Mouse (Mus musculus) forelimb bud, embryonic 11.5 days (tissue): ENCODE measurements around the gene Cep295nl.
"Not testable (repeated sequence)": the region's sequence is repeated elsewhere in the genome, so short reads cannot be mapped to it uniquely, and the experiment has no call there.

ENCODE experiments used
- DNase-seq: peaks from one replicate; pipeline ENCODE4 v3.0.0-alpha.2; 2012; ENCODE audit warnings: low read depth, low spot score

Gene Cep295nl

DNA sequence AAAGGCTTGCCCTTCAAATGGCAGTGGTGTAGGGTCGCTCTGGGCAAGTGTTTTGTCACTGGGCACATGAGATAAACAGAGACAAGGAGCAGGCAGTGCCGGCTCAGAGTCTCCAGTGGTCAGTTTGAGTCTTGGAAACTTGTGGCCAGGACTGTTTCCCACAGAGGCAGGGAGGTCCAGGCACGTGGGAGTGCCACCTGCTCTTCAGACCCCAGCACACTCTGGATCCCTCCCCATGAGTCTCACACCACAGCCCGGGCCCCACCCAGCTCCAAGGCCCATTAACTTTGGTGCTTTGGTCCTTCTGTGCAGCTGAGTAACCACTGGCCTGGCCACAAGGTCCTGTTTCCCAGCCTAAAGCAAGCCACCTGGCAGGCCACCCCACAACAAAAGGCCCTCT lies 20.3 kb downstream of the Cep295nl start:
- no peak for DNase-seq

DNA sequence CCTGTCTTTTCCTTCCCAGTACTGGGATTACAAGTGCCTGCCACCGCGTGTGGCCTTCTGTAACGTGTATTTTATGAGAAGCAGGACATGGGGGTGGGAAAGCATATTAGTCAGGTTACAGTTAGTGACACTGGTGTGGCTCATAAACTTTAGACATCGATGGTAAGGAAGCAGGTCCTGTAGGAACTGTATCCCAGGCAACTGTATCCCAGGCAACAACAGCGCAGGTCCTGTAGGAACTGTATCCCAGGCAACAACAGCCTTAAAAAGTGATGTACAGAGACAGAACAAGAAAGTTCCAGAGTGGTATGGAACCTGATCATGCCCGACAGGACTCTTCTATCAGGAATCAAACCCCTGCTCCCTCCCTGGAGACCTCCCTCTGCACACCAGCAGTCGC lies 20.8 kb downstream of the Cep295nl start:
- no peak for DNase-seq

DNA sequence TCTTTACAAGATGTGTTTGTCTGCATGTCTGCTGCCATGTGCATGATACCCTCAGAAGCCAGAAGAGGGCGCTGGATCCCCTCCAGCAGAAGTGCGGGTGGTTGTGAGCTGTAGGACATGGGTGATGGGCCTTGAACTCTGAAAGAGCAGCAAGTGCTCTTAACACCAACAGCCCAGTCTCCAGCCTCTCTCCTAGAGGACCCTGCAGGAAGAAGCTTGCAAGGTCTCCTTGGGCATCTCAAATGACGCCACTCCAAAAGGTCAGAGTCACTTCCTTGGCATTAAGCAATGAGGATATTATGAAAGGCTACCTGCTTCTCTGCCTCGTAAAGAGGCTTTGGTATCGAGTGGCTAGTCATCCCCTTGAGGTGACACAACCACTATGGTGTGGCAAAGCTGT lies 23.6 kb downstream of the Cep295nl start:
- DNase-seq = peak; percentile 38

DNA sequence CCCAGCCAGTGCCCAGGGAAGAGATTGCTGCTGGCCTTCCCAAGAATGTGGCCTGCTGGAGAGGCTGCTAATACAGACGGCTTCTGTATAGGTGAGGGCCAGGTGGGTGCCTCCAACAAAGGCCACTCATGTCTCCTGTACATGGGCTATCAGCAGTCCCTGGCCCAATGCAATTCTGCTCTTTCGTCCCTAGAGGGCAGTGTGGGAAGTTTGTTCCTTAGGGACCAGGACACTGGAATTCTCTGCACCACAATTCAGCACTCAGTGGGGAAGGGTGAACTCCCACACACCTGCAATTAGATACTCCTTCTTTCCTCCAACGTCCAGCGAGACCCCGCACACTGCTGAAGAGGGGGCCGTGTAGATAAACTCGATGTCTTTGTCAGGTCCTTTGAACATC lies 25.2 kb downstream of the Cep295nl start:
- peak; percentile 71 for DNase-seq

DNA sequence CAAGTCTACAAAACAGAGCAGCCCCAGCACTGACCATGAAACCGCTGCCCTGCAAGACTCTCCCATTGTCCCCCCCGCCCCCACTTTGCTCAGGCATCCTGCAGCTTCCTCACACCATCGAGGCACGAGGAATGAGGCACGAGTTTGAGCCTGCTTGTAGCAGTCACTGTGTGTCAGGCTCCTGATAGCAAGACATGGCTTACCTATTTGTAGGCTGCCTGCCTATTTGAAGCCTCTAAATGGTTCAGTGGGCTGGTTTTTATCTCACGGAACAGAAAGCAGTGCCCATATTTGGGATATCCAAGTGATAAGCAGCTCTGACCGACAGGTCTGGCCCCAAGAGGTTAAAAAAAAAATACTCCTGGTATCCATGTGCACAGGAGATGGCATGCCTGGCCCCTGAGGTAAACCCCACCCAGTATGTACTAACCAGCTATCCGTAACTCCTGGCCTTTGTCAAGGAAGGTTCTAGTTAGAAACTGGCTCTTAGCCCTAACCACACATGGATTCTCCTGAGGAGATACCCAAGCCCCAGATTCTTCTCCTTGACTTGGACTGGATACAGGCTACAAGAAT lies 26.0 kb downstream of the Cep295nl start:
- DNase-seq = no peak

DNA sequence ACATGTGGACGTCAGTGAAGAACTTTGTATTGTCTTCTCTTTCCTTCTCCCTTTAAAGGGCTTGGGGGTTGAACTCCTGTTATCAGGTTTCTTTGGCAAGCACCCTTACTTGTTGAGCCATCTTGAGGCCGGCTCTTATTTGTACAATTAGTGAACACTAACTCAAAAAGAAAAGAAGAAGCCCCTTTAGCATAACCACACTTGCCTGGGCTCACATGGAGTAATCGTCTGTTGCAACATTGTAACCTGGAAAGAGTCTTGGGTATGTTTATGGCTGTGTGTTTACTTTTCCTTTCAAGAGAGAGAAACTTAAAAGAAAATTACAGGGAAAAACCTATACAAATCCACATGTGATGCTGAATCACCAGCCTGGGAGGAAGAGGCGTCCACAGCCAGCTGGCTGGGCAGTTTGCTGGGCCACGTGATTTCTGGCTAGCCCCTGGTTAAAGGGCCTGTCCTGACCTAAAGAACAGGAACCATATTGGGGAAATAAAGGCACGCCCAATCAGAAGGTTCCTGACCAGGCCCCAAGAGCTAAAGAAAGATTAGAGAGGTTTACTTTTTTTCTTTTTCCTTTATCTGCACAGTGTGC lies 30.1 kb downstream of the Cep295nl start:
- DNase-seq = no peak

DNA sequence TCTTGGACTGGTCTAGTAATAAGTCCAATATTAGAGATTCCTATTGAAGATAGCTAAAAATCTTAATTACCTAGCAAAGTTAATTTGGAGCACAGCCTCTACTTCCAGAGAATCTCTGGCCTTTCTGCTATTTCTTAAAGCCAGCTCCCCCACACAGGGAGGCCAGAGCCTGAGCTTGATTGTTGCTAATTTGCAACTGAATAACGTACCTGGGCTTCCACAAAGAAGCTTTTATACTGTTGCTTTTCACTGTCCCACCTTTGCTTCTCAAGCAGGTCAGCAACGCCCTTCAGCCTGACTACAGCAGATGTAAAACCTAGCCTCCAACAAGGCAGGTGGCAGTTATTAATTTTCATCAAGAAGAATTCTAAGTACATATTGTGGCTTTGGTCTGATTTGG lies 34.3 kb downstream of the Cep295nl start:
- DNase-seq = not testable (repeated sequence)

DNA sequence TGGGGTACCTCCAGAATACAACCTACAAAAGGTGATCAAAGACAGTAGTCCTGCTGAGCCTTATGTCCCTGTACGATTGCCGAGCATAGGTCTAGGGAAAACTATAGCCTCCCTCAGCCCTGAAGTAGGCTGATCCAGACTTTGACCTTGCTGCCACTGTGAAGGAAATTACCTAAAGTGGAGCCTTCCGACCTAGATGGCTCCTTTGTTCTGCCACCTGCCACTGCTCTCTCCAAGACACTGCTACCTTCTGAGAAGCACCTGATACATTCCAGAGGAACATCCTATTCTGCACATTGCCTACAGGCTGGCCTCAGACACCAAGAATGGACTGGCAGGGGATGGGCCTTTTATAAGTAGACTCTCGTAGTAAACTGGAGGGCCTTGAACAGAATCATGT lies 38.3 kb downstream of the Cep295nl start:
- DNase-seq = not testable (repeated sequence)

DNA sequence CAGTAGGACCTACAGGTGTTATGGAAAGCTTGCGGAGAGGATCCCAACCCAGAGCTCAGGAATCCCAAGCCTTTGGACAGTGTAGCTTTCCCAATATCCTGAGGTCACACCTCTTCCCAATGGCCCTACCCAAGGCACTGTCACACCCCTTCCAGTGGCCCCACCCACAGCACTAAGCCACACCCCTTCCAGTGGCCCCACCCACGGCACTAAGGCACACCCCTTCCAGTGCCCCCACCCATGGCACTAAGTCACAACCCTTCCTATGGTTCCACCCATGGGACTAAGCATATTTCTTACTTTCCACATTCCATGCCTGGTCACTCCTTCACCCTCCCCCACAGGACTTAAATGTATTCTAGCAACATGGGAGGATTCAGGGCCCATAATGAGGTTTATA lies 43.5 kb downstream of the Cep295nl start:
- no peak for DNase-seq

DNA sequence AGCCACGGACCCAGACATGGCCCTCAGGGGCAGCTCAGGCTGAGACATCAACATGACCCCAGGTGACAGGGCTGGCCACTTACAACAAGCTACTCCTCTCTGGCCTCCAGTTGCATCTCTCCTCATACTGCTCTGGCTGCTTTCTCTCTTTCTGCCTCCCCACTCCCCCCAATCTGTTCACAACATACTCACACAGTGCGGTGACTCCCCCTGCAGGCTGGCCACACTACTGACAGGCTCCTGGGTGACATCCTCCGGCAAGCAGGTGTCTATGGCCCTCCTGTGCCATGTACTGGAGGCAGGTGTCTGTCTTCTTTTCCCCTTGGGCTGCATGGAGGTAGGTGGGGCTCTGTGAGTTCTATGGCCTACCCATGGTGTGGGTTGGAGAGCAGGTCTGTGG lies 44.3 kb downstream of the Cep295nl start:
- DNase-seq = no peak

DNA sequence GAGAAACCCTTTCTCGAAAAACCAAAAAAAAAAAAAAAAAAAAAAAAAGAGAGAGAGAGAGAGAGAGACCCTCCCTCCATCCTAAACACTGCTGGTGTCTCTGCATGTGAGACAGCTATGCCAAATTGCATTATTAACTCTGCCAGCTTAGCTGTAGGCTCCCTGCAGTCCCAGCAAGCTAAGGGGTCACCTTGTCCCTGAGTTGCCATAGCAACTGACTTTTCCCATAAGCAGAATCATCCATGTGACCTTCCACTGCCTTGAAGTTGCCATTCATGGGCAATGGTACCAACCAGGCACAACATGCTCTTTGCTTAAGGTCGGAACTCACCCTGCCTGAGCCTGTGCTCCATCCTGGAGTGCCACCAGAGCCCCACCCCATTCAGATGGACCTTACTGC lies 47.3 kb downstream of the Cep295nl start:
- DNase-seq = no peak

DNA sequence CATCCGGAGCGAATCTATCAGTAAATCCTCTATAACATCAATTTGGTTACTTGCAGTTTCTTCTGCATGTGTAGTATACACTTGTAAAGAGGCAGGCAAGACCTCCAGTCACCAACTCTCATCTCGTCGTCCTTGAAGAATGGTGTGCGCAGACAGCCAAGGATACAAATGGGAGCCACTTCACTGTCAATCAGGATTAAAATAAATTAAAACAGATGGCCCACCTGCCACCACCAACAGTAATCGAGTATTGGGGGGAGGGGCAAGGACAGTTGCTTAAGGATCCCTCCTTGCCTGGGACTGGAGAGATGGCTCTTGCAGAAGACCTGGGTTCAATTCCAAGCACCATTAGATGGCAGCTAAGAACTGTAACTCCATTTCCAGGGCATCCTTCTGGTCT lies 49.6 kb downstream of the Cep295nl start:
- no peak for DNase-seq

DNA sequence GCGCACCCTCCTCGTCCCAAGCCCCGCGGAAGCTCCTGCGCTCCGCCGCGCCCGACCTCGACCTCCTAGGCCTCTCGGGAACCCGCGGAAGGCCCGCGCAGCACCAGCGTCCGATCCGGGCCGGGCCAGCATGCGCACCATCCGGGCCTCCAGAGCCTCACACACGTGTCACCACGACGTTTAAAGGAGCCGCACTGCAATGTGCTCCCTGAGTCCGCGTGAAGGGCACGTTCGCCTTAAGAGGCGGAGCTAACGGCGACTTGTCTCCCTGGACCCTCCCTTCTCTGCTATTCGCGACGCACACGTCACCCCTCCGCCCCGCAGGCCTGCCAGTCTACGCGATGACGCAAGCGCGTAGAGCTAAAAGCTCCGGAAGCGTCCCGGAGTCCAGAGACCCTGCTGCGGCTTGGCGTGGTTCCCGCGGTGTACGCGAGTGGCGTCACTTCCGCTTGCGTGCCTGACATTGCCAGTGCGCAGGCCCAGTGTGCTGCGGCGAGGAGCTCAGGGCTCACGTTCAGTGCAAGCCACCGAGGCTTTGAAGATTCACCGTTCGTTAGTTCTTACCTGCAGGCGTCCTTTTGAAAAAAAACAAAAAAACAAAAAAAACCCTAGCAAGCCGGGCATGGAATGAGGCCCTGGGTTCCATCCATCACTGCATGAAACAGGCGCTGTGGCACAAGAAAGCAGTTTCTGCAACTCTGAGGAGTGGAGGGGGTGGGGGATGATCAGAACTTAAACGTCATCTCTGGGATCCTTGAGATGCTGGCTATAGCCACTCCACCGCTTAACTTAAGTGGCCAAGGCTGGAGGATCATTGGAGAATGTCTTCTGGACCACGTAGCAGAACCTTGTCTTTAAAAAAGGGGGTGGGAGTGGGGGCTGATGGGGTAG lies 52.1 kb downstream of the Cep295nl start, which contains the start of gene Usp36:
TSS of gene Usp36 (minus strand) at position 246 of the 891 bp plus-strand sequence.
- DNase-seq = peak; percentile 100

DNA sequence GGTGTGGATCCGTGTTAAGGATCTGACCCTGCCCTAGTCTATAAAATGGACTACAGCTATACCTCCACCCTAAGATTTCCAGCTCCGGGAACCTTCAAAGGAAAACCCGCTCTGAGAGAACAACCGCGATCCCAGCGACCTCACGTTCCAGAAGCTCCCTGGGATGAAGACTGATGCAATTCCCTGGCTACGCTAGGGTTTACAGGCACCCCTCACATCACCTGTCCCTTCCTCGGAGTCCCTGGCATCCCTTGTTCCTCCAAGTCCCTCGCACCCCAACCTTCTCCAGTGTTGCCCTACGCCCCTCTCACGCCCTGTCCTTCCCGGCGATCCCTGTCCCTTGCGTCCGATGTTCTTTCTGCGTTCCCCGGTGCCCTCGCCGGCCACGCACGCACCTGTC lies 52.7 kb downstream of the Cep295nl start:
- peak; percentile 14 for DNase-seq

DNA sequence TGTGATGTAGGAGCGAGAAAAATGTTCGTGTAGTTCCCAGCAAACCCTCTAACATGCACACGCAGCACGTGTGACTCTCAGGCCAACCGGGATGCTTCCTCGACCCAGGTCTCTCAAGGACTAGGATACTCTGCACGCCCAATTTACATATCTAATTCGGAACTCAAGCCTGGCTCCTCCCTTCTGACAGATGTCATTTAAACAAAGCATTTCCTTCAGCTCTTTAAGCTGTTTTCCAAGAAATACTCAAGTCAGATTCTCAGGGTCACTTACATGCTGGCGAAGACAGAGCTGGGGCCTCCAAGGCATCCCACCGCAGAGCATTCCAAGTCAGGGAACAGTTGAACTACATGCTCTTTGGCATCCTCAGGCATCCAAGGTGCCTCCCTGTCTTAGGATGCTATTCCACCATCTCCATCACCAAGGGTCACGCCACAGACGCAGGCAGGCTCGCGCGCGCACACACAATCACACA lies 53.2 kb downstream of the Cep295nl start:
- peak; percentile 28 for DNase-seq

DNA sequence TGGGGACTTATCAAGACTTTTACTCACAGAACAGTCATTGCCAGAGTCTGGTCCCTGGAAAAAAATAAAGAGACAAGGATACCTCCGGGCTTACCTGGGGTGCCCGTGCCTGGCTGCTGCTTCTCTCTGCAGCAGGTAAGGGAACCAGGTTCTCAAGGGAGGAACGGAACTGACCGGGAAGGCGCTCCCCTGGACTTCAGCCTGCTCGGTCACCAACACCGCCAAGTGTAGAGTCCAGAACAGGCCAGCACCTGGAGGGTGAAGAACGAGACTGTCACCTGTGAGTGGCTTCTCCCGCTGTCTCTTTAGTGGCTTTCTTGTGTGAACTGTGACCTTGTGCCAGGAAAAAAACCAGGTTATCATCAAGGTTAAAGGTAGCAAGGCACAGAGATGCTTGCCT lies 54.7 kb downstream of the Cep295nl start:
- no peak for DNase-seq

DNA sequence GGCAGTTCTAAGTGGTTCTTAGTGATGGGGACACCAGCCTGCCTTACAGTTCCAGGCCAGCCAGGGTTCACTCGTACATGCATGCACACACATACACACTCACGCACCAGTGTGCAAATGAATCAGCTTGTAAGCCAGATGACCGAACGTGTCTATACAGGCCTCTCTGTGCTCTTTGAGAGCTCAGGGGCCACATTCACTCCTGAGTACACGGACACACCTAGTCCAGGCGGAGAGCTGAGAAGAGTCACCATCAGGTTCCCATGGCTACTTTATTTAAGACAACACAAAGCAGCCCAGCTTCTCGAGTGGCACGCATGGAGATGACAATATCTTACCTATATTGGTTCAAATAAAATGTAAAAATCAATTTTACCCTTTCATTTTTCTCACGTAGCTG lies 55.9 kb downstream of the Cep295nl start:
- no peak for DNase-seq

DNA sequence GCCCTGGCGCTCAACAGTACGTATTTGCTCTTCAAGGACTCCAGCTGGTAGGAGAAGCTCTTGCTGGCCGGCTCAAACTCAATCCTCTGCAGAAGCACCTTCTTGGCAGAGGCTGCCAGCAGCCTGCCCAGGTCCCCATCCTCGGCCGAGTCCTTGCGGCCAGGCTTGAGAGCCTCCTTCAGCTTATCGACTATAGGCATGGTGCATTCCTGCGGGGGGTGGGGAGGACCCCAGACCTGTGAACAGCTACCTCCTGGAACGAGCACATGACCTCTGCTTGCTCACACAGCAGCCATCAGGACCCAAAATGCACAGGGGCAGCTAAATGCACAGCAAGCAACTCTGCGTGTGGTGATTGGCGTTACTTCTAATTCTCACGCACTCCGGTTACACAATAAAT lies 56.5 kb downstream of the Cep295nl start:
- no peak for DNase-seq
